Mouse (Mus musculus): ENCODE data around the gene Dram1.

The Dram1 gene

GRCm38 (mm10) chr10:88350687-88351086 lies 28.2 kb downstream of the Dram1 start:
- DNase-seq (ENCODE audit: low spot score in 2 of 2), result no peak

- no peak for DNase-seq (ENCODE audit: low spot score in 2 of 2)
Measured at GRCm38 (mm10) chr10:88349800-88350199, 29.1 kb downstream of the Dram1 start.

GRCm38 (mm10) chr10:88346454-88347245 lies 32.2 kb downstream of the Dram1 start:
- DNase-seq (ENCODE audit: low spot score in 2 of 2), result no peak

DNA sequence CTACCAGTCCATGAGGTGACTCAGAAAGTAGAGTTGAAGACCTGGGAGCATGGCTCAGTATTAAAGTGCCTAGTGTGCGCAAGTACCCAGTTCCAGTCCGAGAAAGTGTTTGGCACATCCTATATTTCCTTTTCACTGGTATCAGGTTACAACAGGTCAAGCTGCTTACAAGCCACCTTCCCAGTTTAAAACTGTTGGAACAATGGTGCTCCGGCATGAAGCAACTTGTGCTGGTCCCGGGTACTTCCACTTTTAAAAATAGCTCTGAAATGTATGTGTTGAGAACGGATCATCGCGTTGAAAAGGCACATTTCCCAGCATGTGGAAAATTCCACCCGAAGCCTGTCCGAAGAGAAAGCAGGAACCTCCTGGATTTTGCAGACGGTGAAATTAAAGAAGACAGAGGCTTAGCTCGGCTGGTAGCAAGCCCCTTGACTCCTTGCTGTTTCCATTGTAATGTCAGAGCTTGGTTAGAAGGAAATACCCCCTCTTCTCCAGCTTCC lies 32.9 kb downstream of the Dram1 start:
- DNase-seq (ENCODE audit: low spot score in 2 of 2), result no peak

DNA sequence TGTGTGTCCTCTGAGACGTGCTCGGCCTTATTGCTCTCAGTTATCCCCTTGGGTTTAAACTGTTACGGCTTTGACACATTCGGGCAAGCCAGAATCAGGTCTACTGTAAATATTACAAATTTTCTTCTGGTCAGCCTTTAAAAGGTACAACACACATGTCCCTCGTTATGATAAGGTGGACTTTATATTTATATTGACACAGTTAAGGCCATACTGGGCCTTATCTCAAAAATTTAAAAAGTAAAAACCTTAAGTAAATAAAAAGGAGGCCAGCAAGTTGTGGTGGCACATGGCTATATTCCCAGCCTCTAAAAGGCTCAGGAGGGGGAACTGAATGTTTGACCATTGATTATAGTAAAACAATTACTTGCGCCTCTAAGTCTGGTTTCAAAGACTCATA lies 37.5 kb downstream of the Dram1 start:
- DNase-seq (ENCODE audit: low spot score in 2 of 2), result no peak

DNA sequence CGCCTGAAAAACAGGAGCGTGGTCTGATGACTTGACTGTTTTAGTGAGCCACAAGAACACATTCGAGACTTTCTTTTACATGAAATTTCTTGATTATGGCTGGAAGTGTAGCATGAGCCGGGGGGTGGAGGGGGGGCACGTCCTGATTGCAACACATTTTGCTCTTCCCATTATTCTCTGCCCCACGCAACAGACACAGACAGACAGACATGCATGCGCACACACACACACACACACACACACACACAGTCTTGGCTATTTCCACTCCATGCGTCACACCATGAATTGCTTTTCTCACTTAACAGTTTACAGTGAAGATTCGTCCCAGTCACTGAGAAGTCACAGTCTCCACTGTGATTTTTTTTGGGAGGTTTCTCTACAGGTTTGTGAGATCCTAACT lies 38.2 kb downstream of the Dram1 start:
- no peak for DNase-seq (ENCODE audit: low spot score in 2 of 2)

- no peak for DNase-seq (ENCODE audit: low spot score in 2 of 2)
Measured at GRCm38 (mm10) chr10:88330695-88331094, 48.2 kb downstream of the Dram1 start.

DNA sequence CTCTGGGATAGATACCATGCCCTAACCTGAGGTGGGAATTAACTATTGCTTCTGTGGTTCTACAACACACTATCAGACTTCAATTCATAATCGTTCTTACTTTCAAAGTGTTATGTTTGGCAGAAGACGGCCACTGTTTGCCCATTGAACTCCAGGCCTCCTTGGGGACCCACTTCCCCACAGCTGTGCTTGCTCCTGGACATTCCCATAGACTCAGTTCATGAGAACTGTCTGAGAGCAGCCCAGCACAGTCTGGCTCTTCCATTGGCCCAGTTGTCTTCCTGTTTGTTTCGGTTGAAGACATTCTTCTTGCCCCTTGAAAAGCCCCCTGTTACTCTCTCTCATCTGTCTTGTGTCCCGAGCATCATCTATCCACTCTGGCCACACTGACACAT lies 50.8 kb downstream of the Dram1 start:
- no peak for DNase-seq (ENCODE audit: low spot score in 2 of 2)

GRCm38 (mm10) chr10:88327160-88328055 lies 51.5 kb downstream of the Dram1 start:
- DNase-seq (ENCODE audit: low spot score in 2 of 2), result peak; percentile 65 to 68

- DNase-seq (ENCODE audit: low spot score in 2 of 2), result no peak
Measured at GRCm38 (mm10) chr10:88321739-88322138, 57.1 kb downstream of the Dram1 start.

- no peak for DNase-seq (ENCODE audit: low spot score in 2 of 2)
Measured at GRCm38 (mm10) chr10:88320714-88321416, 58.0 kb downstream of the Dram1 start.

DNA sequence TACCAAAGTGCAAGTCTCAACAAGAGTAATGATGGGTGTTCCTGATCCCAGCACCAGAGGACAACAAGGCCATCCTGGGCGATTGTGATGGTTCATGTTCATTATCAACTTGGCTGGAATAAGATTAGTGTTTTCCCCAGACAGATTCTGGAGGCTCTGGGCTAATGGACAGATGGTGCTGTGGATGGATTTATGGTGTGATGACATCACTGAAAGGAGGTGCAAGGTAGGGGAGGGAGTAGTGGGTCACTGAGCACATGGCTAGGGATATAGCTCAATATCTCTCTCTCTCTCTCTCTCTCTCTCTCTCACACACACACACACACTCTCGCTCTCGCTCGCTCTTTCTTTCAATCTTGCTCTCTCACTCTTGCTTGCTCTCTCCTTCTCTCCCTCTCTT lies 60.7 kb downstream of the Dram1 start:
- DNase-seq (ENCODE audit: low spot score in 2 of 2), result no peak

DNA sequence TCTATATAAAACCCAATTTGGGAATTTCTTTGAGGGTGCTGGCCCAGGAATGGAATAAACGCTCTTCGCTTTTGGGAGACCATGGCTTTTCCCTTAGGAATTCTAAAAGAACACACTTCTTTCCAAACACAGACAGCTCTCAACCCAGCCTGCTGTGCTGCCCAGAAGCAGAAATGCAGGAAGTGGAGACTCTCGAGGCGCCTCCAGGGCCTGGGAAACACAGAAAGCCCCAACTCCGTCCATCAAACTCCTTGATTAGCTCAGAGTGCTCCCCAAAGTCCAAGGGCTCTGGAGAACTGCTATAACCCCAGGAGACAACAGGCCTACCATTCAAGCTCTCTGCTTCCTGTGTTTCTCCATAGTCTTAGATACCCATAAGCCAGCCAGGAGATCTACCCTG lies 61.7 kb downstream of the Dram1 start:
- no peak for DNase-seq (ENCODE audit: low spot score in 2 of 2)

DNA sequence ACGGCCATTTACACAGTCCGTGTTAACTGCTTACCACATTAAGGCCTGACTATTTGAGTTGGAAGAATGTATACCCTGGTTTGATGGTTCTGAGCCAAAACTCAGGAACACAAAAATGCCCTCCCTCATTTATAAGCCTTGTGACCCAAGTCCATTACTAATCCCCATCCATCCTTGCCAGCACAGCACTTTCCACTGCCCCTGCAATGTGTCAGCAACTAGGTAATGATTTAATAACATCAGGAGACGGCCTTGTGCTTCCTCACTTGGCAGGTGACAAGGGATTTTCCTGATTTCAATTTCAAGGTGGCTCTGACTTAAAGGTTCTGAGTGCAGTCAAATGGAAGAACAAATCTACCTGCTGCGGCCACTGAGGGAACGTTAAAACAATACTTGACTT lies 64.0 kb downstream of the Dram1 start:
- DNase-seq (ENCODE audit: low spot score in 2 of 2), result no peak

- DNase-seq (ENCODE audit: low spot score in 2 of 2), result no peak
Measured at GRCm38 (mm10) chr10:88309851-88310250, 69.0 kb downstream of the Dram1 start.

GRCm38 (mm10) chr10:88306235-88306634 lies 72.6 kb downstream of the Dram1 start:
- DNase-seq (ENCODE audit: low spot score in 2 of 2), result no peak

DNA sequence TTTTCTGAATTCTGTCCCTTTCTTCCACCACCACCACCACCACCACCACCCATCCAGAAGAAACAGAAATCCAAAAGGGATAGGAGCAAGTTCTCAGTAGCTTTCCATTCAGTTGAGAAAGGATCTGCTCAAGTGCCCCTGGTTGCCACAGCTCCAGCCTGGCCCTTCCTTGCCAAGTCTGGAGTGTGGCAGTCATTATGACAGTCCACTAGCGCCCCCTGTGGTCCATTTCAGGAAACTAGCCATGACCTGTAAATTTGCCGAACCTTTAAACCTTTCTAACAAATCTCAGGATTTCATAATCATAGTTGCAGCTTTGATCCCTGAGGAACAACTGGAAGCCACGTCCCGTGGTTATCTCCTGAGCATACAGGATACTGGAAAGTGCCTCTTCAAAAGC lies 74.6 kb downstream of the Dram1 start:
- peak; percentile 59 to 82 for DNase-seq (ENCODE audit: low spot score in 2 of 2)

DNA sequence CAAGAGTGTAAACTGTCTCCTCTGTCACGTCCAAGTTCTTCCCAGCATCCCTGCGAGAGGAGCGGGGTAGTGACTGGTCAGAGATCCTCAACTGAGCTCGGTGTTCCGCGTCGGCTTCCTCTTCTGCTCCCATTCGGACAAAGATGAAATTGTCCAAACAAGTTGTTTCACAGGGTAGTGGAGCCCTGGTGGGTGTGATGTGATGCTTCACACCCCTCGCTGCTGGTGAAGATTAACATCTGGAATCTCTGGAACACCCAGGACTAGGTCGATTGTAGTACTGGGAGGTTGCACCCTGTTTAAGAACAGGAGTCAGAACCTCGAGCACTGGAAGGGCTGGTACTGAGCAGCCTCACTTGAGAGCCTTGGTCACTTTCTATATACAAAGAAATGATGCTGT lies 75.8 kb downstream of the Dram1 start:
- DNase-seq (ENCODE audit: low spot score in 2 of 2), result peak; percentile 26 to 28

DNA sequence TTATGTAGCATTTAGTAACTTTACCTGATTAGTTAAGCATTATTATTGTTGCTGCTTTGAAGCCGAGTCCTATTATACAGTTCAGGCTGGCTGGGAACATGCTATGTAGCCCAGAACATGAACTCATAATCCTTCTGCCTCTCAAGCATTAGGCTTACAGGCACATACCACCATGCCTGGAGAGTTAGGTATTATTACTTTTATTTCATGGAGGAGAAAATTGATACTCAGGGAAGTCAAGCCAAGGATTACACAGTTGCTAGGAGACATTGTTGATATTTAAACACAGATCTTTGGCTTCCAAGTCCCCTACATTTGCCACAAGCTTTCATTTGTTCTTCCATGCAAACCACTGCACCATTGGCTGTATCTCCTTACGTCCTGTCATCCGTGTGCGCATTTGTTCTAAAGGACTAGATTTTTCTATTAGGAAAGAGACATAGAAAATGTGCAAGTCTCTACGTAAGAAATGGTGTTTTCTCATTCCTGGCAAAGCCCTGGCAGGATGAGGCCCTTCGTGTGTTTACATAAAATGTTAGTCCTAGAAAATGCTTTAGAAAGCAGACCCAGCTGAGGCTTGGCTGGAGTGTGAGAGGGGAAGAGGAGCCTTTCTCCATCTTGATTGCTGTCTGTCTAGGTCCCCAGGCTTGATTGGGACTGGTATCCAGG lies 76.9 kb downstream of the Dram1 start:
- no peak for DNase-seq (ENCODE audit: low spot score in 2 of 2)

DNA sequence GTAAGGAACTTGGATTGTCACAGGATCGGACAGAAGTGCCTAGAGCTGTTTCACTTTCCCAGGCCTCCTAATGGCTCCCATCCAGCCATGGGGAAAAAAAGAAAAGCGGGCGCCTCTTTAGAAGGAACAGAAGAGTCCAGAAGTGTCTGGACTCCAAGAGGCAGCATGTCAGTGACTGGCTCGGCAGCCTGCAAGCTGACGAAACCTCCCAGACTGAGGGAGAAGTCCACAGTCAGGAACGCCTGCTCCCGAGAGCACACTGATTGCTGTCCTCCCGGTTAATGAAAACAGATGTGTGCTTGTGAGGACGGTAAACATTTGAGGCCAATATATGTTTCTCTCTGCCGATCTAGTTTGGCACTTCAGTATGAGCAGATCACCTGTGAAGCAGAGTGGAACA lies 81.9 kb downstream of the Dram1 start:
- DNase-seq (ENCODE audit: low spot score in 2 of 2), result peak in 1 of 2 experiments; percentile 49

DNA sequence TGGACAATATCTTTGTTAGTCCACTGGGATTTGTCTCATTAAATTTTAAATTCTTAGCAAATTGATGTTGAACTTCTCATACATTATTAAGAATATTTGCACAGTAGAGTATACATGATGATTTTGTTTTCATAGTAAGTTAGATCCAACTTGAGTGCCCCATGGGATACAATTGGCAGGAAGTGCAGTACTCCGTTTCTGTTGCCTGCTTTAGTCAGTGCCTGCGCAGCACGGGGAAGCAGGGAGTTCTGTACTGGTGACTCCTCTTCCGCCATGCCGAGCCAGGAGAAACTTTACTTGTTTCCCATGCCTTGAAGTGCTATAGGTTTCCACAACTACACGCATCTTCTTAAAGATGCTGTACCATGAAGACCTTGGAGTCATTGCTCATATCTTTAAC lies 83.8 kb downstream of the Dram1 start:
- peak in 1 of 2 experiments; percentile 44 for DNase-seq (ENCODE audit: low spot score in 2 of 2)

DNA sequence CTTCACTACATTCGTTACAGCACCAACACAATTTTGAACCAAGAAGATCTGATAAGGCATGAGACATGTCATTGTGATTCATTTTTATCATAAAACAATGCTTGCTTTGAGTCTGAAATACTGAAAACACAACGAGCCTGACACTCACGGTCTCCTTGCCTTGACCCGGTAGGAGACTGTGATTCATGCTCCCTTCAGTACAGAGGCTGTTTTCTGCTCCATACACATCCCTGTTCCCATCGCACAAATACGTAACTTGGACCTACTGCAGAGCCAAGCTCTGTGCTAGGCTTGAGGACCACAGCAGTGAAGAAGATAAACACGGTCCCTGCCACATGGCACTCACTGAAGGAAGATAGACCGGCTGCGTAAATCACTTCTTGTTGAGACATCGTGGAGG lies 90.8 kb downstream of the Dram1 start:
- DNase-seq (ENCODE audit: low spot score in 2 of 2), result no peak
